Mouse (Mus musculus): ENCODE measurements around the gene Dglucy. TPM values are rescaled to one million over a fixed set of nuclear protein-coding genes. Genes with fewer than 3 reads are reported as not detected.

The Dglucy gene
- polyA plus RNA-seq, 1 experiment from 2014 or later: 2.4 TPM

- no peak overlapping the region for H3K4me2 ChIP-seq (ENCODE audit: low read length)
- H3K4me3 ChIP-seq (ENCODE audit: low read depth, low read length): no peak overlapping the region
- no peak overlapping the region for H3K27ac ChIP-seq (ENCODE audit: low read depth)
- H3K27me3 ChIP-seq (replicated peaks; ENCODE audit: control insufficient read depth, insufficient read depth, low read length): no peaks in the 10 kb centered on the region
- no peak for ATAC-seq (replicated peaks; ENCODE audit: low FRiP score, low TSS enrichment, low read depth)
- WGBS: 53% methylated on average over 1 of the region's 1 CpGs
- H3K36me3 ChIP-seq (ENCODE audit: control insufficient read depth, insufficient read depth, low read length): no peaks in the 10 kb centered on the region
- H3K9me3 ChIP-seq (ENCODE audit: control insufficient read depth, low read length): no peaks in the 10 kb centered on the region
- no peak for DNase-seq (ENCODE audit: low spot score)
- no peak overlapping the region for H3K9ac ChIP-seq (ENCODE audit: low read length)
- H3K4me1 ChIP-seq (replicated peaks; ENCODE audit: control insufficient read depth, insufficient read depth, low read length): no peaks in the 10 kb centered on the region
Observed at GRCm38 (mm10) chr12:100753716-100754115, 25.1 kb upstream of the Dglucy start.

DNA sequence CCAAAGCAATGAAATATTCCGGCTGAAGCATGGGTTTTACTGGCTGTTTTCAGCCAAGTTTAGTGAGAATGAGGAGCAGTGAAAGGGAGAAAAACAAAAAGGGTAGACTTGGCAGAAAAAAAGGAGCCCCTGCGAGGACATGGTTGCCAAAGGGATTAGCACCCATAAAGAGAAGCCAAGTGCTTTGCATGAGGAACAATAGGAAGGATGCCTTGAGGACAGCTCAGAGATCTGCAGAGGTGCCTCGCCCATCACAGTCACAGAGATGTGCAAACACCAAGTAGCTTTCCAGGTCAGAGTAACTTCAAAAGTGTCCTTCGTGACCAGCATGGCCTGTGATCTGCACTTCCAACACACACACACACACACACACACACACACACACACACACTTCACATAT is 21.4 kb upstream of the Dglucy start:
- Histone ChIP-seq H3K4me3 (ENCODE audit: low read depth, low read length) (no peak overlapping the region), H3K27me3 (replicated peaks; ENCODE audit: control insufficient read depth, insufficient read depth, low read length) (no peaks in the 10 kb centered on the region), H3K27ac (ENCODE audit: low read depth) (no peak overlapping the region), H3K9ac (ENCODE audit: low read length) (no peak overlapping the region), H3K36me3 (ENCODE audit: control insufficient read depth, insufficient read depth, low read length) (no peaks in the 10 kb centered on the region), H3K4me2 (ENCODE audit: low read length) (no peak overlapping the region), H3K9me3 (ENCODE audit: control insufficient read depth, low read length) (no peaks in the 10 kb centered on the region), H3K4me1 (replicated peaks; ENCODE audit: control insufficient read depth, insufficient read depth, low read length) (no peaks in the 10 kb centered on the region)
- WGBS: 65% methylated on average over 4 of the region's 4 CpGs
- no peak for DNase-seq (ENCODE audit: low spot score)
- ATAC-seq (replicated peaks; ENCODE audit: low FRiP score, low TSS enrichment, low read depth): no peak

GRCm38 (mm10) chr12:100762663-100763425 is 16.0 kb upstream of the Dglucy start:
- Histone ChIP-seq H3K27ac (ENCODE audit: low read depth) (no peak overlapping the region), H3K9me3 (ENCODE audit: control insufficient read depth, low read length) (no peaks in the 10 kb centered on the region), H3K9ac (ENCODE audit: low read length) (no peak overlapping the region), H3K36me3 (ENCODE audit: control insufficient read depth, insufficient read depth, low read length) (no peaks in the 10 kb centered on the region), H3K27me3 (replicated peaks; ENCODE audit: control insufficient read depth, insufficient read depth, low read length) (no peaks in the 10 kb centered on the region), H3K4me1 (replicated peaks; ENCODE audit: control insufficient read depth, insufficient read depth, low read length) (no peaks in the 10 kb centered on the region), H3K4me2 (ENCODE audit: low read length) (no peak overlapping the region), H3K4me3 (ENCODE audit: low read depth, low read length) (no peak overlapping the region)
- ATAC-seq (replicated peaks; ENCODE audit: low FRiP score, low TSS enrichment, low read depth) (no peak), DNase-seq (ENCODE audit: low spot score) (no peak)
- 67% methylated on average over 11 of the region's 11 CpGs for WGBS

DNA sequence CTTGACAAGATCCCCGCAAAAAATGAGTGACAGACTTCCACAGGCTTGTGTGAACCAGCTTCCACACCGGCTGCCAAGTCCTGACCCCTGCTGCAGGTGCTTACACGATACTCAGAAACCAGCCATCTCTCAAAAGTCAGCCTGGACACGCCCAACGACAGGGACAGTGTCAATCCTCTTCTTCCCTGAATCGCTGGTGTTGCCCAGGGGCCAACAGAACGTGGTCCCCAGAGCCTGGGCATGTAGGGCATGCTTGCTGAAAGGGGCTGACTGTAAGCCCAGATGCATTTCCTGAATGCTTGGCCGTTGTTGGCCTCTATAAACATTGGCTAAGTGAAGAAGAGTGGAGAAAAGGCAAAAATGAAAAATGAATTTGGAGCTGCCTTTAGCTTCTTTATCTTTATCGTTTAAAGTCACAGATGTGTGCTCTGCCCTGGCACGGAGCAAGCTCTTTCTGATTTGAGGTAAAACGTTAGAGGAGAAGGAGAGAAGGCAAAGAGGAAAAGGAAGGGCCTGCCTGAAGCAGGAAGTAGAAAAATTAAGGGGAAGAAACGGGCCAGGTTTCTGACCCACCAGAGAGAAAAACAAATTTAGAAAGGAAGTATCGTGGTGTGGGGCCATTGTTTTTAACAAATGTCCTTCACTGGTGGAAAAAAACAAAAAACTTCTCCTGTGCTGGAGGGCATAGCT is 14.4 kb upstream of the Dglucy start:
- 52% methylated on average over 13 of the region's 13 CpGs for WGBS
- ATAC-seq (replicated peaks; ENCODE audit: low FRiP score, low TSS enrichment, low read depth): no peak

DNA sequence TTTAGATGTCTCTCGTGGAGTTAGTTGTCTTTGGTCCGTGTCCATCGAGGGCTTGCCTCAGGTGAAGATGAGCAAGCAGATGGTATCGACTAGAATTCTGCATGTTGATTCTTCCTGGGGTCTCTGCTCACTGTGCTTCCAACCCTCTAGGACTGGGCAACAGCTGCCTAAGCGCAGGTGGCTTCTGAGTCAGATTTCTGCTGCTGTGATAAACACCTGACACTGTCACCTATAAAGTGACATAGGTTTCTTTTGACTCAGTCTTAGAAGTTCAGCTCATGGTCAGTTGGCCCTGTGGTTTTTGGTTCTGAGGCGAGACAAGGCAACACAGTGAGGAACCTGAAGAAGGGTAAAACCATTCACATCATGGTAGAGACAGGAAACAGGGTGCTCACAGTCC is 9.0 kb upstream of the Dglucy start:
- Histone ChIP-seq H3K27ac (ENCODE audit: low read depth) (no peak overlapping the region), H3K36me3 (ENCODE audit: control insufficient read depth, insufficient read depth, low read length) (no peaks in the 10 kb centered on the region), H3K4me1 (replicated peaks; ENCODE audit: control insufficient read depth, insufficient read depth, low read length) (no peaks in the 10 kb centered on the region), H3K9me3 (ENCODE audit: control insufficient read depth, low read length) (no peaks in the 10 kb centered on the region), H3K4me3 (ENCODE audit: low read depth, low read length) (no peak overlapping the region), H3K9ac (ENCODE audit: low read length) (no peak overlapping the region), H3K4me2 (ENCODE audit: low read length) (no peak overlapping the region), H3K27me3 (replicated peaks; ENCODE audit: control insufficient read depth, insufficient read depth, low read length) (no peaks in the 10 kb centered on the region)
- WGBS: 91% methylated on average over 6 of the region's 6 CpGs
- ATAC-seq (replicated peaks; ENCODE audit: low FRiP score, low TSS enrichment, low read depth) (no peak), DNase-seq (ENCODE audit: low spot score) (no peak)

More for the DNA sequence above, 14.4 kb upstream of the Dglucy start:
- Histone ChIP-seq H3K27ac (ENCODE audit: low read depth) (no peak overlapping the region), H3K27me3 (replicated peaks; ENCODE audit: control insufficient read depth, insufficient read depth, low read length) (no peaks in the 10 kb centered on the region), H3K9ac (ENCODE audit: low read length) (no peak overlapping the region), H3K9me3 (ENCODE audit: control insufficient read depth, low read length) (no peaks in the 10 kb centered on the region), H3K36me3 (ENCODE audit: control insufficient read depth, insufficient read depth, low read length) (no peaks in the 10 kb centered on the region), H3K4me1 (replicated peaks; ENCODE audit: control insufficient read depth, insufficient read depth, low read length) (no peaks in the 10 kb centered on the region), H3K4me2 (ENCODE audit: low read length) (no peak overlapping the region), H3K4me3 (ENCODE audit: low read depth, low read length) (no peak overlapping the region)
- DNase-seq (ENCODE audit: low spot score): no peak

DNA sequence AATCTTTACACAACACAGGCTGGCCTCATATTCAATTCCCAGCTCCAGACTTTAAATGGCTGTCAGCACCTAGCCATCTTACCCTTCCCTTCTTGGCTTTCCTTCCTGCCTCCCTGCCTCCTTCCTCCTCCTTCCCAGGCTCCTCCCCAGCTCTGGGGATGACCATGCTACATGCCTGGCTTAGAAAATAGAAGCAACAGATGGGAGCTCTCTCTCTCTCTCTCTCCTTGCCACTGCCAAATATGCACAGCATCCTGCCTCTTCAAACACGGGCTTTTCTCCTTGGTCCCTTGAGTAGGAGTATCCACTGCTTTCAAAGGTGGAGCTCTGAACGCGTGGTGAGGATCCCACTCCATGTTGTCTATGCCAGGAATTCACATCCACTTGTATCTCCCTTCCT is 8.1 kb upstream of the Dglucy start:
- Histone ChIP-seq H3K27me3 (replicated peaks; ENCODE audit: control insufficient read depth, insufficient read depth, low read length) (no peaks in the 10 kb centered on the region), H3K4me3 (ENCODE audit: low read depth, low read length) (no peak overlapping the region), H3K36me3 (ENCODE audit: control insufficient read depth, insufficient read depth, low read length) (no peaks in the 10 kb centered on the region), H3K4me2 (ENCODE audit: low read length) (no peak overlapping the region), H3K27ac (ENCODE audit: low read depth) (no peak overlapping the region), H3K4me1 (replicated peaks; ENCODE audit: control insufficient read depth, insufficient read depth, low read length) (no peaks in the 10 kb centered on the region), H3K9ac (ENCODE audit: low read length) (no peak overlapping the region), H3K9me3 (ENCODE audit: control insufficient read depth, low read length) (no peaks in the 10 kb centered on the region)
- 72% methylated on average over 3 of the region's 3 CpGs for WGBS
- ATAC-seq (replicated peaks; ENCODE audit: low FRiP score, low TSS enrichment, low read depth) (no peak), DNase-seq (ENCODE audit: low spot score) (no peak)

GRCm38 (mm10) chr12:100772230-100772984 is 6.5 kb upstream of the Dglucy start:
- Histone ChIP-seq H3K27me3 (replicated peaks; ENCODE audit: control insufficient read depth, insufficient read depth, low read length) (no peaks in the 10 kb centered on the region), H3K36me3 (ENCODE audit: control insufficient read depth, insufficient read depth, low read length) (no peaks in the 10 kb centered on the region), H3K4me3 (ENCODE audit: low read depth, low read length) (no peak overlapping the region), H3K9me3 (ENCODE audit: control insufficient read depth, low read length) (no peaks in the 10 kb centered on the region), H3K4me2 (ENCODE audit: low read length) (no peak overlapping the region), H3K4me1 (replicated peaks; ENCODE audit: control insufficient read depth, insufficient read depth, low read length) (no peaks in the 10 kb centered on the region), H3K27ac (ENCODE audit: low read depth) (no peak overlapping the region), H3K9ac (ENCODE audit: low read length) (no peak overlapping the region)
- ATAC-seq (replicated peaks; ENCODE audit: low FRiP score, low TSS enrichment, low read depth) (no peak), DNase-seq (ENCODE audit: low spot score) (no peak)
- 26% methylated on average over 7 of the region's 7 CpGs for WGBS

- Histone ChIP-seq H3K9me3 (ENCODE audit: control insufficient read depth, low read length) (no peaks in the 10 kb centered on the region), H3K4me1 (replicated peaks; ENCODE audit: control insufficient read depth, insufficient read depth, low read length) (no peaks in the 10 kb centered on the region), H3K4me3 (ENCODE audit: low read depth, low read length) (no peak overlapping the region), H3K27ac (ENCODE audit: low read depth) (no peak overlapping the region), H3K4me2 (ENCODE audit: low read length) (no peak overlapping the region), H3K27me3 (replicated peaks; ENCODE audit: control insufficient read depth, insufficient read depth, low read length) (no peaks in the 10 kb centered on the region), H3K9ac (ENCODE audit: low read length) (no peak overlapping the region), H3K36me3 (ENCODE audit: control insufficient read depth, insufficient read depth, low read length) (no peaks in the 10 kb centered on the region)
- WGBS: 76% methylated on average over 7 of the region's 7 CpGs
- ATAC-seq (replicated peaks; ENCODE audit: low FRiP score, low TSS enrichment, low read depth) (no peak), DNase-seq (ENCODE audit: low spot score) (no peak)
Observed at GRCm38 (mm10) chr12:100774756-100775155, 4.1 kb upstream of the Dglucy start.
